Mouse (Mus musculus) lung, embryonic 16.5 days (tissue): ENCODE data around the gene Spag16. TPM values are rescaled to one million over a fixed set of nuclear protein-coding genes. Genes with fewer than 3 reads are reported as not detected.

Experiments
- ATAC-seq: fragments of 200-750 bp; cut with Nextera tagmentation; 2 replicates; pipeline ENCODE4 v1.8.0; 2017; ENCODE audit warnings: low read depth, mild to moderate bottlenecking, moderate library complexity
- H3K27ac ChIP-seq: fragments of 300-500 bp; sonication (generic); 2 replicates; pipeline ENCODE4 v1.5.1; 2014; ENCODE audit warnings: mild to moderate bottlenecking, control low read depth, low read length
- H3K27me3 ChIP-seq: fragments of 300-500 bp; sonication (generic); 2 replicates; pipeline ENCODE4 v1.6.1; 2014; ENCODE audit warnings: low read depth, low read length, mixed read lengths; ENCODE audit not compliant: control insufficient read depth, insufficient read depth
- H3K36me3 ChIP-seq: fragments of 300-500 bp; sonication (generic); 2 replicates; pipeline ENCODE4 v1.6.1; 2014; ENCODE audit warnings: low read length; ENCODE audit not compliant: control insufficient read depth, insufficient read depth
- H3K4me1 ChIP-seq: fragments of 300-500 bp; sonication (generic); replicated peaks from 2 replicates; pipeline ENCODE4 v1.6.1; 2014; ENCODE audit warnings: low read length, mixed read lengths; ENCODE audit not compliant: control insufficient read depth, insufficient read depth
- H3K4me2 ChIP-seq: fragments of 300-500 bp; sonication (generic); 2 replicates; pipeline ENCODE4 v1.6.1; 2014; ENCODE audit warnings: low read depth, low read length, control low read depth
- H3K4me3 ChIP-seq: fragments of 300-500 bp; sonication (generic); 2 replicates; pipeline ENCODE4 v1.5.1; 2014; ENCODE audit warnings: mild to moderate bottlenecking, low read length, control low read depth
- H3K9ac ChIP-seq: fragments of 300-500 bp; sonication (generic); 2 replicates; pipeline ENCODE4 v1.6.1; 2014; ENCODE audit warnings: low read length, control low read depth
- H3K9me3 ChIP-seq: fragments of 300-500 bp; sonication (generic); 2 replicates; pipeline ENCODE4 v1.6.1; 2016; ENCODE audit warnings: low read length; ENCODE audit not compliant: control insufficient read depth
- WGBS: fragments of 180-500 bp; shearing (Covaris S2); extraction: QIAGEN DNeasy Blood & Tissue Kit; methylation state at CpG from one replicate; pipeline ENCODE4 v1.1.7; 2014; 5-methylcytosine and 5-hydroxymethylcytosine counted together
- polyA plus RNA-seq: library from polyadenylated mRNA; unstranded; fragments of >200 nt; fragmentation: Nextera tagmentation; extraction: Ambion mirVana; gene quantifications from 2 replicates; pipeline ENCODE4 v1.2.1, GENCODE M21; 2015

Spag16 gene
- polyA plus RNA-seq, 1 experiment from 2014 or later = 2.2 TPM

DNA sequence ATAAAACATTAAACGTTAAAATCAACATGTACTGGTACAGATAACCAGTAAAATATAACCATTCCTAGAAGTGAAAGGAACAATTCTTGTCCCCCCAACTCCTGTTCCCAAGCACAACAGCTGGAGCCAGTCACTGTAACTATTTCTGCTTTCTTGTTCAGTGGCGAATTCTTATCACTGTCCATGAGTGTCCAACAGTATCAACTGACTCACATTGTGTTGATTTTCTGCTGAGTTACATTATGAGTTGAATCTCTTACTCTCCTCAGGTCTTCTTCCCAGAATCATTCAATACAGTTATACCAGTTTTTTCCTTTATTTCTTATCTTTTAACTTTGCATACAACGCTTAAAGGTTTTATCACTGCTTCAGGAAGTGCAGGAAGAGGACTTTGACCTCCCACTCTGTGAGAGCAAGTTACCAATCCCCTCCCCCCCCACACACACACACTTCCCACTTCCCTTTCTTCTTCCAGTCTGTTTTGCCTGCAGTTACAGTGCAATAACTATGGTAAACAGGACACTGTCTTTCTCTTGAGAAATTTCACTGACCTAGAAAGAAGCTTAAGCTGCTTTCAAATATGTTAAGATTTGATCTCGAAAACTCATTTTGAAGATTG is 353.5 kb downstream of the Spag16 start:
- WGBS = 37% methylated on average over 4 of the region's 4 CpGs
- no peak overlapping the region for H3K4me2 ChIP-seq
- H3K36me3 ChIP-seq = no peaks in the 10 kb centered on the region
- no peak overlapping the region for H3K4me3 ChIP-seq
- H3K9ac ChIP-seq = no peak overlapping the region
- H3K4me1 ChIP-seq = no peaks in the 10 kb centered on the region
- no peaks in the 10 kb centered on the region for H3K9me3 ChIP-seq
- no peak for ATAC-seq
- H3K27ac ChIP-seq = no peak overlapping the region
- H3K27me3 ChIP-seq = no peaks in the 10 kb centered on the region

DNA sequence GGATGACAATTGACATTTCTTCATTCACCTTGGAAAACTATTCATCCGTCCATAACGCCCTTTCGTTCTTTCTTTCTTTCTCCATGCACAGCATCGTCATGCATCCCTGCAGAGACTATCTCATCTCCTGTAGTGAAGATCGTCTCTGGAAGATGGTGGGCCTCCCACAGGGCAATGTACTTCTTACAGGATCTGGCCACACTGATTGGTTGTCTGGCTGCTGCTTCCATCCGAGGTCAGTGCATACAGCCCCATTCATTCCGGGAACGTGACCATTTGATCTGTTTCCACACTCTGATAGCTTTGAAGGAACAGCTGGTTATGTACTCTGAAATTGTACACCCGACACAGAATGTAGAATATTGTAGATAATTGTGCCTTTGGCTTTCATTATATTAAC is 438.0 kb downstream of the Spag16 start:
- Histone ChIP-seq H3K4me1 (no peaks in the 10 kb centered on the region), H3K4me3 (no peak overlapping the region), H3K9me3 (no peaks in the 10 kb centered on the region), H3K27ac (no peak overlapping the region), H3K36me3 (no peaks in the 10 kb centered on the region), H3K27me3 (no peaks in the 10 kb centered on the region), H3K9ac (no peak overlapping the region), H3K4me2 (no peak overlapping the region)
- no peak for ATAC-seq
- WGBS = 74% methylated on average over 9 of the region's 9 CpGs

DNA sequence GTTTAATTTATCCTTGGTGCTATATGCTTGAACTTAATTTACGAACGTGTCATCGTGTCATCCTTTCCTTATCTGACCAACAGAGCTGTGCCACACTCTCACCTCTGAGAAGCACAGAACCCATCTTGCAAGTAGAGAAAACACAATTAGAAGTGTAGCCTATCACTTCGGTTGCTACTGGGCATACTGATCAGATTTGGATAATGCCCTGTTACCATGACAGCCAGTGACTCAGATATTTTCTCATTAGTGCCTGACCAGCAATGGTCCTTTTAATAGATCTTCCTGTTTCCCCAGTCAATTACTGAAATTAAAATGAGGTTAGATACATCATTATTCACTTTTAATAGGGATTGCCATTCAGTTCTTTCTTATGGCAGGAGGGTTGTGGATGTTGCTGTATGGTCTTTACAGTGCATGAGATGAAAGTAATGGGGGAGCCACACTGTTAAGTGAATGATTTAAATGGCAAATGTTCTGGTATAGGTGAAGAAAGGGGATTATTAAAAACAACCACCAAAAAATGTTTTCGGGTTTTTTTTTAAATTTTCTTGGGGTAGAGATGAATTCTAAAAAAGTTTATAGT is 439.2 kb downstream of the Spag16 start:
- no peak overlapping the region for H3K4me3 ChIP-seq
- H3K36me3 ChIP-seq = no peaks in the 10 kb centered on the region
- WGBS = 83% methylated on average over 5 of the region's 5 CpGs

DNA sequence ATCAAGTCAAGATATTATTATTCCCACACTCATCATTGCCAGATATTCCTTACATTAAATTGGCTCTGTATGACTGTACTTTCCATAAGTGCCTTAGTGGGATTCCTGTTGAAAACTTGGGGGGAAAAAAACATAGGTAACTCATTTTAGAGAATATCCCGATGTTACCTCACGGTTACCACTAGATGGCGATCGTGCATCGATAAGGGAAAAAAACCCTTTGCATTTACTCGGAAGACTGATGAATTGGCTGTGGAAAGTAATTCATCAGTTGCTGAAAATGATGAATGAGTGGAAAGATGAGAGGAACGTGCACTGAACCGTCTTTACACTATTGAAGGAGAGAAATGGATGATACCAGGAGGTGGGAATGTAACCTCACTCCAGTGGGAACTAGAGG is 443.4 kb downstream of the Spag16 start:
- Histone ChIP-seq H3K27ac (no peak overlapping the region), H3K4me1 (no peaks in the 10 kb centered on the region), H3K27me3 (no peaks in the 10 kb centered on the region), H3K4me2 (no peak overlapping the region), H3K36me3 (no peaks in the 10 kb centered on the region), H3K9ac (no peak overlapping the region), H3K9me3 (no peaks in the 10 kb centered on the region), H3K4me3 (no peak overlapping the region)
- ATAC-seq = no peak
- WGBS = 7% methylated on average over 8 of the region's 8 CpGs

More for the DNA sequence above, 439.2 kb downstream of the Spag16 start:
- no peak overlapping the region for H3K27ac ChIP-seq
- ATAC-seq = no peak
- no peaks in the 10 kb centered on the region for H3K9me3 ChIP-seq
- H3K4me2 ChIP-seq = no peak overlapping the region
- H3K27me3 ChIP-seq = no peaks in the 10 kb centered on the region
- H3K9ac ChIP-seq = no peak overlapping the region
- H3K4me1 ChIP-seq = no peaks in the 10 kb centered on the region

DNA sequence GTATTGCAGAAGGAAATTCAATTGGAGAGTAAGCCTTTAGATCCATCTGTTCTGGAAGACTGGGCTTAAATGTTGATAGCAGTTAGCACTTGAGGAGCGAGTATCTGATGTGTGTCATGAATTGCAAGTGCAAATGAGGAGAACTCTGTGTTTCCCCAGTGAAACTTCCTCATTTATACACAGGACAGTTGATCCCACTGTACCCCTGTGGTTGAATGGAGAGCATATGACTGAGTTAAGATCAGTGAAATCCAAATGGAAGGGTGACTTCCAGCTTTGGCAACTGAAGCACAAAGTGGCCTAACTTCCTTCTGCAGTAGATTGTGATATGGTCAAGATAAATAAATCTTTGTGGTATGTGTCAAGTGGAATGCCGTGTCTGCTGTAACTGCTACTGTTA is 446.0 kb downstream of the Spag16 start:
- ATAC-seq = no peak
- Histone ChIP-seq H3K9ac (no peak overlapping the region), H3K4me2 (no peak overlapping the region), H3K4me1 (no peaks in the 10 kb centered on the region), H3K9me3 (no peaks in the 10 kb centered on the region), H3K27ac (no peak overlapping the region), H3K4me3 (no peak overlapping the region), H3K36me3 (no peaks in the 10 kb centered on the region), H3K27me3 (no peaks in the 10 kb centered on the region)
- 64% methylated on average over 2 of the region's 2 CpGs for WGBS

DNA sequence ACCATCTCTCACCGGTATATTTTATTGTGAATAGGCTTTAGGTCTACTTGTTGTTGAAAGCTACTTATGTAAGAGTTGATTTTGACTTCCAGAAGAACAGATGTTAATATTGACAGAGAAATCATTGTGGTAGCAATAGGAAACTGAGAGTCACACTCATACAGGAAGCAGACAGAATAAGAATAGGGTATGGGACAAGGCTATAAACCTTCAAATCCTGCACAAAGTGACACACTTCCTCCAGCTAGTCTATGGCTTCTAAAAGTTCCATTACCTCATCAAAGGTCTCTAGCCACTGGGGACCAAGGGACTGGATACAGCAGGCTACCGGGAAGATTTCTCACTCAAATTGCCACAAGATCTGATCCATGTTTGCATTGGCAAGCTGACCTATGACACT is 452.5 kb downstream of the Spag16 start:
- no peaks in the 10 kb centered on the region for H3K4me1 ChIP-seq
- no peaks in the 10 kb centered on the region for H3K27me3 ChIP-seq
- no peak for ATAC-seq
- H3K27ac ChIP-seq = no peak overlapping the region
- no peak overlapping the region for H3K9ac ChIP-seq
- no peaks in the 10 kb centered on the region for H3K36me3 ChIP-seq
- H3K9me3 ChIP-seq = no peaks in the 10 kb centered on the region
- H3K4me3 ChIP-seq = no peak overlapping the region
- no peak overlapping the region for H3K4me2 ChIP-seq
- 75% methylated on average over 2 of the region's 2 CpGs for WGBS

DNA sequence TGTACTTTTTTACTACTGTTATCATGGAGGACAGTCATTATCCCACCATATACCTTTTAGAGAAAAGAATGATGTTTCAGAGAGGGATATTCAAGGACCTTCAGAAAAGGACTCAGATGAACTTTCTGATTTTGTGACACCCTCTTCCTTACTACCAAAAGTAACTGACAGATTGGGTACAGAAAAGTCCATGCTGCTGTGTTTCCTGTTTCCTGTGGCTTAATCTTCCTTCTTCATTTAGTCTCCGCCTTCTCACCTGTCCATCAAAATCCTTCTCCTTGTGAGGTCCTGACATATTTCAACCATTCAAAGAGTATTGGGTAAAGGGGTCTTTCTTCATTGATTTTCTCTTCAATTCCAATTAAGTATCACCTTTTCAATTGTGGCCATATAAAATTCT is 456.6 kb downstream of the Spag16 start:
- Histone ChIP-seq H3K27ac (no peak overlapping the region), H3K27me3 (no peaks in the 10 kb centered on the region), H3K4me2 (no peak overlapping the region), H3K4me3 (no peak overlapping the region), H3K9me3 (no peaks in the 10 kb centered on the region), H3K4me1 (no peaks in the 10 kb centered on the region), H3K36me3 (no peaks in the 10 kb centered on the region), H3K9ac (no peak overlapping the region)
- no peak for ATAC-seq
- 88% methylated on average over 1 of the region's 1 CpGs for WGBS

DNA sequence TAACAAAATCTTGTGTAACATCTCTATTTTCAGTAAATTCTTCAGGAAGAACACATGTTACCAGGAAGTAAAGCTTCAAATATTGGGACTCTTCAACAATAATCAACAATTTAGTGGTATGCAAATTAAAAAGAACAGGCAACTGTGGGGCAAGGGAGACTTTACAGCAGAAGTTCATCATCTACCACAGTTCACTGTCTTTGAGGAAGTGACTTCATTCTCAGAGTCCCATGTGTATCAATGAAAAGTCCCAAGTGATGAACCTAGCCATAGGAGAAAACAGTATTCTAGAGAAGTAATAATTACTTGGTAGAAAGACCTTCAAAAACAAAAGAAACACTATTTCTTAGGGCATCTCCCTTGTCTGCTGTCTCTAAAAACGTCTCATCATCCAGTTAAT is 457.4 kb downstream of the Spag16 start:
- Histone ChIP-seq H3K9ac (no peak overlapping the region), H3K4me1 (no peaks in the 10 kb centered on the region), H3K4me3 (no peak overlapping the region), H3K4me2 (no peak overlapping the region), H3K27ac (no peak overlapping the region), H3K27me3 (no peaks in the 10 kb centered on the region), H3K36me3 (no peaks in the 10 kb centered on the region), H3K9me3 (no peaks in the 10 kb centered on the region)
- ATAC-seq = no peak
- WGBS = 50% methylated on average over 1 of the region's 1 CpGs

DNA sequence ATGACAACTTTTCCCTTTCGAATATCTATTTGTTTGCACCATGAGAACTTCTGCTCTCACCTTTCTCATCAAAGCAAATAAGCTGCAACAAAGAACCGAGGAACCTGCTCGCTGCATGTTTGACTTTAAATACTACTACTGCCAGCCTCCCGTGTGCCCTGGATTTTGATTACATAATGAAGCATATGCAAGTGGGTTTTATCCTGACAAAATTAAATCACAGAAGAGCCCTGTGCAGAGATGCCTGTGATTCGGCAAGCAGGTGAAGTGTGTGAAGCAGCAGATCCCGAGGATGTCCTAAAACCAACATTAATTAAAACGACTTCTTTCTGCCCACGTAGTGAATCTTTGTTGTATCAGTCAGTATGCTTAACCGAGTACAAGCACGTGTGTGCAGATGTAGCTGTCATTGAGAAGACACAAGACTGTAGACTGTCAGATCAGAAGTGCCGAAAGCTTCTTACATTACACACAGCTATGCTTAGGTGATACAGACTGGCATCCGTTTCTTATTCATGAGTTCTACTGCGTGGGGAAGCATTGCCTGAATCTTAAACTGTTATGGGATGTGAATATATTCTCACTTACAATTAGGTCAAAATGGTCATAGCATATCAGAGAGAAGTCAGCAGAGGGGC is 489.5 kb downstream of the Spag16 start:
- no peak overlapping the region for H3K4me2 ChIP-seq
- no peaks in the 10 kb centered on the region for H3K4me1 ChIP-seq
- H3K9ac ChIP-seq = no peak overlapping the region
- no peaks in the 10 kb centered on the region for H3K9me3 ChIP-seq
- H3K27me3 ChIP-seq = no peaks in the 10 kb centered on the region
- 69% methylated on average over 13 of the region's 13 CpGs for WGBS
- no peak for ATAC-seq
- H3K4me3 ChIP-seq = no peak overlapping the region
- no peaks in the 10 kb centered on the region for H3K36me3 ChIP-seq
- H3K27ac ChIP-seq = no peak overlapping the region
